Mouse (Mus musculus) hindbrain, postnatal 0 days (tissue): ENCODE measurements around the gene Gm20388. TPM values are rescaled to one million over a fixed set of nuclear protein-coding genes. Genes with fewer than 3 reads are reported as not detected.
"Not testable (repeated sequence)": the region's sequence is repeated elsewhere in the genome, so short reads cannot be mapped to it uniquely, and the experiment has no call there.

Source experiments
- ATAC-seq: fragments of 200-750 bp; cut with Nextera tagmentation; 2 replicates; pipeline ENCODE4 v1.8.0; 2017; ENCODE audit warnings: mild to moderate bottlenecking, moderate TSS enrichment, moderate library complexity
- DNase-seq: peaks from one replicate; pipeline ENCODE4 v3.0.0-alpha.2; 2015; ENCODE audit warnings: low spot score
- H3K27ac ChIP-seq: fragments of 300-500 bp; sonication (generic); 2 replicates; pipeline ENCODE4 v1.5.1; 2014; ENCODE audit warnings: mild to moderate bottlenecking
- H3K27me3 ChIP-seq: fragments of 300-500 bp; sonication (generic); 2 replicates; pipeline ENCODE4 v1.6.1; 2014; ENCODE audit warnings: low read length, mixed read lengths; ENCODE audit not compliant: insufficient read depth
- H3K36me3 ChIP-seq: fragments of 300-500 bp; sonication (generic); 2 replicates; pipeline ENCODE4 v1.6.1; 2014; ENCODE audit warnings: low read length, mixed read lengths; ENCODE audit not compliant: insufficient read depth
- H3K4me1 ChIP-seq: fragments of 300-500 bp; sonication (generic); 2 replicates; pipeline ENCODE4 v1.6.1; 2014; ENCODE audit warnings: antibody characterized with exemption, low read length, mixed read lengths; ENCODE audit not compliant: insufficient read depth
- H3K4me2 ChIP-seq: fragments of 300-500 bp; sonication (generic); 2 replicates; pipeline ENCODE4 v1.6.1; 2014; ENCODE audit warnings: low read depth, mild to moderate bottlenecking, low read length, moderate library complexity, mixed read lengths
- H3K4me3 ChIP-seq: fragments of 300-500 bp; sonication (generic); 2 replicates; pipeline ENCODE4 v1.5.1; 2014; ENCODE audit warnings: low read length
- H3K9ac ChIP-seq: fragments of 300-500 bp; sonication (generic); replicated peaks from 2 replicates; pipeline ENCODE4 v1.6.1; 2014; ENCODE audit warnings: mild to moderate bottlenecking, low read length, moderate library complexity, mixed read lengths
- H3K9me3 ChIP-seq: fragments of 300-500 bp; sonication (generic); 2 replicates; pipeline ENCODE4 v1.6.1; 2016; ENCODE audit warnings: low read length, mixed read lengths
- CTCF ChIP-seq: IDR thresholded peaks from 2 replicates; pipeline ENCODE4 v1.5.1; 2016; ENCODE audit warnings: antibody characterized with exemption, control low read depth, low read depth
- WGBS: fragments of 180-500 bp; shearing (Covaris S2); extraction: QIAGEN DNeasy Blood & Tissue Kit; methylation state at CpG from one replicate; pipeline ENCODE4 v1.1.7; 2014; 5-methylcytosine and 5-hydroxymethylcytosine counted together
- polyA plus RNA-seq: library from polyadenylated mRNA; unstranded; fragments of >200 nt; fragmentation: Nextera tagmentation; extraction: Ambion mirVana; gene quantifications from 2 replicates; pipeline ENCODE4 v1.2.1, GENCODE M21; 2015
- total RNA-seq: library from RNA; depleted of rRNA; stranded (reverse); fragments of >200 nt; gene quantifications from 2 replicates; pipeline ENCODE4 v1.2.3, GENCODE M21; 2014

Gene Gm20388
- total and polyA plus RNA-seq, 2 experiments from 2014 or later, result 71.3 TPM; not detected in 1

- no peaks in the 10 kb centered on the region for H3K36me3 ChIP-seq
- H3K9ac ChIP-seq, result no peak overlapping the region
- no peak overlapping the region for H3K4me2 ChIP-seq
- ATAC-seq (no peak), DNase-seq (no peak)
- no peaks in the 10 kb centered on the region for H3K4me1 ChIP-seq
- no peak for TF ChIP-seq CTCF
- no peaks in the 10 kb centered on the region for H3K27me3 ChIP-seq
- H3K27ac ChIP-seq, result no peak overlapping the region
- 95% methylated on average over 16 of the region's 16 CpGs for WGBS
- no peak overlapping the region for H3K4me3 ChIP-seq
- H3K9me3 ChIP-seq, result peaks cover 18% of the 10 kb centered on the region
Observed at GRCm38 (mm10) chr8:123432381-123432780, 3521.7 kb downstream of the Gm20388 start.

- DNase-seq, H3K9ac ChIP-seq, H3K4me1 ChIP-seq, H3K4me3 ChIP-seq, H3K27ac ChIP-seq, H3K4me2 ChIP-seq, H3K27me3 ChIP-seq, H3K36me3 ChIP-seq, ATAC-seq: not testable (repeated sequence)
- peaks cover 10% of the 10 kb centered on the region; the same call in 1 of the 2 replicates for H3K9me3 ChIP-seq
- WGBS, result 98% methylated on average over 39 of the region's 47 CpGs
Observed at GRCm38 (mm10) chr8:123433241-123433974, 3522.8 kb downstream of the Gm20388 start.

- H3K9me3 ChIP-seq, result no peaks in the 10 kb centered on the region
- H3K4me1 ChIP-seq, result peaks cover 4% of the 10 kb centered on the region; the same call in 1 of the 2 replicates
- 90% methylated on average over 2 of the region's 2 CpGs for WGBS
- H3K4me2 ChIP-seq, result no peak overlapping the region
- no peak overlapping the region for H3K4me3 ChIP-seq
- H3K36me3 ChIP-seq, result no peaks in the 10 kb centered on the region
- no peak for TF ChIP-seq CTCF
- no peak overlapping the region for H3K27ac ChIP-seq
- DNase-seq, result no peak
- no peak for ATAC-seq
- H3K9ac ChIP-seq, result no peak overlapping the region
- H3K27me3 ChIP-seq, result no peaks in the 10 kb centered on the region
Observed at GRCm38 (mm10) chr8:123441788-123442187, 3531.1 kb downstream of the Gm20388 start.

- Histone ChIP-seq H3K4me1 (peaks cover 4% of the 10 kb centered on the region; the same call in 1 of the 2 replicates), H3K4me2 (peak overlapping the region; percentile 62; the same call in 1 of the 2 replicates), H3K4me3 (0 out of 2 replicates have a peak overlapping the region, but pooled peaks have one; percentile 73), H3K27me3 (no peaks in the 10 kb centered on the region), H3K36me3 (no peaks in the 10 kb centered on the region), H3K9me3 (no peaks in the 10 kb centered on the region), H3K9ac (peak overlapping the region; percentile 81; the same call in 1 of the 2 replicates), H3K27ac (peak overlapping the region; percentile 89; the same call in 1 of the 2 replicates)
- WGBS, result 78% methylated on average over 5 of the region's 5 CpGs
- peak; percentile 19; the same call in 1 of the 2 replicates for ATAC-seq
- no peak for DNase-seq
- TF ChIP-seq CTCF, result no peak
Observed at GRCm38 (mm10) chr8:123442351-123442750, 3531.7 kb downstream of the Gm20388 start.

- WGBS, result under 1% methylated on average over 41 of the region's 41 CpGs
- peaks cover 4% of the 10 kb centered on the region; the same call in 1 of the 2 replicates for H3K4me1 ChIP-seq
- peak overlapping the region; percentile 62 for H3K4me2 ChIP-seq
- H3K27me3 ChIP-seq, result no peaks in the 10 kb centered on the region
- DNase-seq (peak; percentile 94), ATAC-seq (peak; percentile 96)
- peak overlapping the region; percentile 81 for H3K9ac ChIP-seq
- TF ChIP-seq CTCF, result peak; percentile 71
- H3K4me3 ChIP-seq, result peak overlapping the region; percentile 73
- H3K27ac ChIP-seq, result peak overlapping the region; percentile 89
- H3K36me3 ChIP-seq, result no peaks in the 10 kb centered on the region
- H3K9me3 ChIP-seq, result no peaks in the 10 kb centered on the region
Observed at GRCm38 (mm10) chr8:123442871-123443575, 3532.4 kb downstream of the Gm20388 start.

- H3K27me3 ChIP-seq, result no peaks in the 10 kb centered on the region
- DNase-seq (peak; percentile 8), ATAC-seq (no peak)
- WGBS, result 27% methylated on average over 4 of the region's 4 CpGs
- H3K9ac ChIP-seq, result peak overlapping the region; percentile 81
- H3K4me2 ChIP-seq, result peak overlapping the region; percentile 62
- TF ChIP-seq CTCF, result no peak
- no peaks in the 10 kb centered on the region for H3K9me3 ChIP-seq
- H3K4me1 ChIP-seq, result peaks cover 4% of the 10 kb centered on the region; the same call in 1 of the 2 replicates
- peak overlapping the region; percentile 89 for H3K27ac ChIP-seq
- peak overlapping the region; percentile 73 for H3K4me3 ChIP-seq
- H3K36me3 ChIP-seq, result no peaks in the 10 kb centered on the region
Observed at GRCm38 (mm10) chr8:123443576-123443921, 3532.9 kb downstream of the Gm20388 start.
